Mouse (Mus musculus): ENCODE data around the gene Ube2r2. TPM values are rescaled to one million over a fixed set of nuclear protein-coding genes. Genes with fewer than 3 reads are reported as not detected.

The Ube2r2 gene
- polyA plus RNA-seq, 1 experiment from 2014 or later: 92.5 TPM

DNA sequence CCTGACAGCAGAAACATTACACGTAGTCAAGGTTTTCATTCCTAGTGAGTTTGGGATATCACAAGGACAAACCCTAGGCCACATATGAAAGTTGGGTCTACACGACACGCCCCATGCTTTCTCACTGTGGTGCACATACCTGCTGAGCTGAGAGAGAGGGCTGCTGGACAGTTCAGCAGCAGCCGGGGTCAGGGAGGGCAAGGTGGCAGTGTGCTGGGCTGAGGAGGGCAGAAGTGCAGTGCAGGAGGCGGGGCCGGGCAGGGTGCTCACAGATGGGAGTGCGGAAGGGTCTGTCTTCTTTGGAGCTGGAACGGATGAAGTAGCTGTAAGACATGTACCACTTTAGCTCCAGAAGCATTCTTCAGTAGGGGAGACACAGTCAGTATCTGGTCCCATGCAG is 66.6 kb downstream of the Ube2r2 start:
- DNase-seq (no peak), ATAC-seq (ENCODE audit: insufficient read depth) (no peak)
- H3K27me3 ChIP-seq (ENCODE audit: insufficient read depth, low read length): no peaks in the 10 kb centered on the region
- H3K36me3 ChIP-seq (ENCODE audit: insufficient read depth): peaks cover 97% of the 10 kb centered on the region
- H3K27ac ChIP-seq (ENCODE audit: low read depth): no peak overlapping the region
- H3K4me2 ChIP-seq: no peak overlapping the region
- WGBS: 84% methylated on average over 8 of the region's 8 CpGs
- H3K4me3 ChIP-seq (ENCODE audit: low read depth, low read length): no peak overlapping the region
- no peak for TF ChIP-seq CTCF (IDR thresholded peaks at IDR 0.05; ENCODE audit: low read depth)
- H3K9me3 ChIP-seq (ENCODE audit: low read depth, low read length): no peaks in the 10 kb centered on the region
- H3K4me1 ChIP-seq (ENCODE audit: insufficient read depth): no peaks in the 10 kb centered on the region
- H3K9ac ChIP-seq: no peak overlapping the region

- WGBS: 62% methylated on average over 8 of the region's 8 CpGs
Measured at GRCm38 (mm10) chr4:41205751-41206150, 70.2 kb downstream of the Ube2r2 start.

DNA sequence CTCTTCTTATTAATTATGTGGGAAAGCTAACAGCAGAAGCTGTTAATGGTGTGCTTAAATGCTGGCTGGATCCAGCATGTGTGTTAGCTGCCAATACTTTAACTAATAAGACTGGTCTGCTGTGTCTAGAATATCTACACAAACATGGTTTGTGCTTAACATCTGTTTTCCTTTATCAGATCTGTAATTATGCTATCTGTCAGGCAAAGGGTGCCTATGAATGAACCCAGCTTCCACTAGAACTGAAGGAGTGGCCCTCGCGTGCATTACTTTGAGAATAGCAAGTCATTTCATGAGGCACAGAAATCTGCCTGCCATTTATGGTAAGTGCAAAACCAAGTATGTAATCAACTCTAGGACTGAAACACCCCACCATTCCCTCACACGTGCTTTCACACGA is 72.5 kb downstream of the Ube2r2 start:
- H3K9me3 ChIP-seq (ENCODE audit: low read depth, low read length): no peaks in the 10 kb centered on the region
- no peaks in the 10 kb centered on the region for H3K4me1 ChIP-seq (ENCODE audit: insufficient read depth)
- ATAC-seq (ENCODE audit: insufficient read depth): no peak
- no peaks in the 10 kb centered on the region for H3K27me3 ChIP-seq (ENCODE audit: insufficient read depth, low read length)
- peak; percentile 50 for DNase-seq
- TF ChIP-seq CTCF (IDR thresholded peaks at IDR 0.05; ENCODE audit: low read depth): no peak
- 75% methylated on average over 4 of the region's 4 CpGs for WGBS
- H3K4me2 ChIP-seq: no peak overlapping the region
- H3K27ac ChIP-seq (ENCODE audit: low read depth): no peak overlapping the region
- H3K36me3 ChIP-seq (ENCODE audit: insufficient read depth): peaks cover 93% of the 10 kb centered on the region
- H3K4me3 ChIP-seq (ENCODE audit: low read depth, low read length): no peak overlapping the region
- no peak overlapping the region for H3K9ac ChIP-seq

More at GRCm38 (mm10) chr4:41205751-41206150, 70.2 kb downstream of the Ube2r2 start:
- H3K27ac ChIP-seq (ENCODE audit: low read depth): no peak overlapping the region
- no peaks in the 10 kb centered on the region for H3K4me1 ChIP-seq (ENCODE audit: insufficient read depth)
- H3K36me3 ChIP-seq (ENCODE audit: insufficient read depth): peaks cover 96% of the 10 kb centered on the region
- no peak for ATAC-seq (ENCODE audit: insufficient read depth)
- H3K4me2 ChIP-seq: no peak overlapping the region
- DNase-seq: no peak
- no peaks in the 10 kb centered on the region for H3K27me3 ChIP-seq (ENCODE audit: insufficient read depth, low read length)
- TF ChIP-seq CTCF (IDR thresholded peaks at IDR 0.05; ENCODE audit: low read depth): no peak
- no peak overlapping the region for H3K4me3 ChIP-seq (ENCODE audit: low read depth, low read length)
- H3K9ac ChIP-seq: no peak overlapping the region
- no peaks in the 10 kb centered on the region for H3K9me3 ChIP-seq (ENCODE audit: low read depth, low read length)

GRCm38 (mm10) chr4:41225412-41225811 is 89.9 kb downstream of the Ube2r2 start:
- H3K4me2 ChIP-seq: no peak overlapping the region
- H3K9me3 ChIP-seq (ENCODE audit: low read depth, low read length): no peaks in the 10 kb centered on the region
- H3K9ac ChIP-seq: no peak overlapping the region
- no peak overlapping the region for H3K4me3 ChIP-seq (ENCODE audit: low read depth, low read length)
- H3K36me3 ChIP-seq (ENCODE audit: insufficient read depth): peaks cover 96% of the 10 kb centered on the region
- no peaks in the 10 kb centered on the region for H3K27me3 ChIP-seq (ENCODE audit: insufficient read depth, low read length)
- 75% methylated on average over 1 of the region's 1 CpGs for WGBS
- peak; percentile 62 for DNase-seq
- no peak overlapping the region for H3K27ac ChIP-seq (ENCODE audit: low read depth)
- TF ChIP-seq CTCF (IDR thresholded peaks at IDR 0.05; ENCODE audit: low read depth): peak; percentile 47
- ATAC-seq (ENCODE audit: insufficient read depth): no peak
- H3K4me1 ChIP-seq (ENCODE audit: insufficient read depth): no peaks in the 10 kb centered on the region

DNA sequence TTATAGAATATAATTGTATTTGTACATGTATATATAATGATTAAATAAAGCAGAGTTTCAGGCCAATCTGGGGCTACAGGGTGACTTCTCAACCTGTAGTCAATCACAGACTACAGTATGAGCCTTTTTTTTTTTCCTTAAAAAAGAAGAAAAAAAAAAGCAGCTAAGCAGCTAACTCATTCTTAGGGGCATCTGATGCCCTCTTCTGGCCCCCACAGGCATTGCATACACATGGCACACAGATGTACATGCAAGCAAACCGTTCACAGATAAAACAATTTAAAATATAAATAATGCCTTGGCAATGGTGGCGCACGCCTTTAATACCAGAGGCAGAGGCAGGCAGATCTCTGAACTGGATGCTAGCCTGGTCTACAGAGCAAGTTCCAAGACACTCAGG is 90.8 kb downstream of the Ube2r2 start:
- 72% methylated on average over 3 of the region's 3 CpGs for WGBS
- Histone ChIP-seq H3K36me3 (ENCODE audit: insufficient read depth) (peaks cover 96% of the 10 kb centered on the region), H3K4me2 (no peak overlapping the region), H3K9me3 (ENCODE audit: low read depth, low read length) (no peaks in the 10 kb centered on the region), H3K4me3 (ENCODE audit: low read depth, low read length) (no peak overlapping the region), H3K27ac (ENCODE audit: low read depth) (no peak overlapping the region), H3K27me3 (ENCODE audit: insufficient read depth, low read length) (no peaks in the 10 kb centered on the region), H3K9ac (no peak overlapping the region), H3K4me1 (ENCODE audit: insufficient read depth) (no peaks in the 10 kb centered on the region)
- DNase-seq: peak; percentile 74
- TF ChIP-seq CTCF (IDR thresholded peaks at IDR 0.05; ENCODE audit: low read depth): peak; percentile 56
- ATAC-seq (ENCODE audit: insufficient read depth): no peak

GRCm38 (mm10) chr4:41235621-41236020 is 100.1 kb downstream of the Ube2r2 start:
- Histone ChIP-seq H3K9ac (no peak overlapping the region), H3K4me1 (ENCODE audit: insufficient read depth) (no peaks in the 10 kb centered on the region), H3K9me3 (ENCODE audit: low read depth, low read length) (no peaks in the 10 kb centered on the region), H3K27ac (ENCODE audit: low read depth) (no peak overlapping the region), H3K4me2 (no peak overlapping the region), H3K4me3 (ENCODE audit: low read depth, low read length) (no peak overlapping the region), H3K36me3 (ENCODE audit: insufficient read depth) (peaks cover 68% of the 10 kb centered on the region), H3K27me3 (ENCODE audit: insufficient read depth, low read length) (no peaks in the 10 kb centered on the region)
- ATAC-seq (ENCODE audit: insufficient read depth) (no peak), DNase-seq (no peak)
- no peak for TF ChIP-seq CTCF (IDR thresholded peaks at IDR 0.05; ENCODE audit: low read depth)
- WGBS: 82% methylated on average over 5 of the region's 5 CpGs

GRCm38 (mm10) chr4:41240916-41241315 is 105.4 kb downstream of the Ube2r2 start:
- H3K9ac ChIP-seq: no peak overlapping the region
- no peak overlapping the region for H3K4me2 ChIP-seq
- no peaks in the 10 kb centered on the region for H3K27me3 ChIP-seq (ENCODE audit: insufficient read depth, low read length)
- no peaks in the 10 kb centered on the region for H3K4me1 ChIP-seq (ENCODE audit: insufficient read depth)
- WGBS: 80% methylated on average over 3 of the region's 3 CpGs
- no peak overlapping the region for H3K4me3 ChIP-seq (ENCODE audit: low read depth, low read length)
- no peak for TF ChIP-seq CTCF (IDR thresholded peaks at IDR 0.05; ENCODE audit: low read depth)
- DNase-seq (no peak), ATAC-seq (ENCODE audit: insufficient read depth) (no peak)
- H3K27ac ChIP-seq (ENCODE audit: low read depth): no peak overlapping the region
- peaks cover 38% of the 10 kb centered on the region for H3K36me3 ChIP-seq (ENCODE audit: insufficient read depth)
- no peaks in the 10 kb centered on the region for H3K9me3 ChIP-seq (ENCODE audit: low read depth, low read length)

Other genes starting within 250 kb of the Ube2r2 start
- gene Spink4, start 215.7 kb upstream of the Ube2r2 start, polyA plus RNA-seq (2014; fragmentation: Nextera tagmentation; extraction: Ambion mirVana): 0.58 TPM in 1 of 2 replicates, not detected in the other
- 210 and 228 TPM in 2 replicates for gene Bag1, start 187.4 kb upstream of the Ube2r2 start, polyA plus RNA-seq (2014; fragmentation: Nextera tagmentation; extraction: Ambion mirVana)
- gene Chmp5, start 187.3 kb upstream of the Ube2r2 start, polyA plus RNA-seq (2014; fragmentation: Nextera tagmentation; extraction: Ambion mirVana): 90.7 and 97.6 TPM in 2 replicates
- 95.7 and 96.9 TPM in 2 replicates for gene Nfx1, start 164.8 kb upstream of the Ube2r2 start, polyA plus RNA-seq (2014; fragmentation: Nextera tagmentation; extraction: Ambion mirVana)
- not detected in 2 replicates for gene Aqp7, start 87.6 kb upstream of the Ube2r2 start, polyA plus RNA-seq (2014; fragmentation: Nextera tagmentation; extraction: Ambion mirVana)
- 0.24 and 0.51 TPM in 2 replicates for gene Aqp3, start 37.6 kb upstream of the Ube2r2 start, polyA plus RNA-seq (2014; fragmentation: Nextera tagmentation; extraction: Ambion mirVana)
- 27.2 and 32.4 TPM in 2 replicates for gene Nol6, start 11.3 kb upstream of the Ube2r2 start, polyA plus RNA-seq (2014; fragmentation: Nextera tagmentation; extraction: Ambion mirVana)
- gene Ubap2, start 139.4 kb downstream of the Ube2r2 start, polyA plus RNA-seq (2014; fragmentation: Nextera tagmentation; extraction: Ambion mirVana): 60.8 and 72.0 TPM in 2 replicates
- 47.1 and 53.5 TPM in 2 replicates for gene Dcaf12, start 179.1 kb downstream of the Ube2r2 start, polyA plus RNA-seq (2014; fragmentation: Nextera tagmentation; extraction: Ambion mirVana)
- 47.7 and 53.8 TPM in 2 replicates for gene Ubap1, start 213.3 kb downstream of the Ube2r2 start, polyA plus RNA-seq (2014; fragmentation: Nextera tagmentation; extraction: Ambion mirVana)